Mouse (Mus musculus): ENCODE results near the gene Zfp715. TPM values are rescaled to one million over a fixed set of nuclear protein-coding genes. Genes with fewer than 3 reads are reported as not detected.
"Not testable (repeated sequence)": the region's sequence is repeated elsewhere in the genome, so short reads cannot be mapped to it uniquely, and the experiment has no call there.

The Zfp715 gene
- polyA plus RNA-seq, 1 experiment from 2014 or later = 13.3 TPM

GRCm38 (mm10) chr7:43351154-43351553 is 38.1 kb upstream of the Zfp715 start, which contains the start of gene Siglecf:
Gene Siglecf, plus strand, starts transcription at chr7:43351341.
- no peaks in the 10 kb centered on the region for H3K27me3 ChIP-seq (ENCODE audit: control insufficient read depth, insufficient read depth, low read length)
- no peak for ATAC-seq (ENCODE audit: insufficient number of reproducible peaks, insufficient read depth, low FRiP score, low read depth)
- no peaks in the 10 kb centered on the region for H3K4me1 ChIP-seq (ENCODE audit: control insufficient read depth in 2 of 2, insufficient read depth in 2 of 2, low read length in 2 of 2)
- no peak within 1 kb of the TSS for H3K9ac ChIP-seq (ENCODE audit: low read length)
- 55% methylated on average over 3 of the region's 3 CpGs for WGBS
- H3K4me3 ChIP-seq (ENCODE audit: control insufficient read depth in 1 of 2, insufficient read depth in 1 of 2, low read depth in 1 of 2, low read length in 2 of 2) = no peak within 1 kb of the TSS
- no peaks in the 10 kb centered on the region for H3K36me3 ChIP-seq (ENCODE audit: control insufficient read depth, insufficient read depth, low read length)
- H3K9me3 ChIP-seq (ENCODE audit: control insufficient read depth, low read length) = no peaks in the 10 kb centered on the region
- no peak within 1 kb of the TSS for H3K4me2 ChIP-seq (ENCODE audit: low read length)
- no peak within 1 kb of the TSS for H3K27ac ChIP-seq (replicated peaks in 1 of 2; ENCODE audit: control insufficient read depth in 1 of 2, insufficient read depth in 1 of 2, low read depth in 2 of 2, low read length in 2 of 2)

GRCm38 (mm10) chr7:43349623-43350022 is 36.5 kb upstream of the Zfp715 start:
- H3K36me3 ChIP-seq (ENCODE audit: control insufficient read depth, insufficient read depth, low read length); H3K4me2 ChIP-seq (ENCODE audit: low read length); H3K9me3 ChIP-seq (ENCODE audit: control insufficient read depth, low read length); H3K4me3 ChIP-seq (ENCODE audit: control insufficient read depth in 1 of 2, insufficient read depth in 1 of 2, low read depth in 1 of 2, low read length in 2 of 2); H3K27ac ChIP-seq (replicated peaks in 1 of 2; ENCODE audit: control insufficient read depth in 1 of 2, insufficient read depth in 1 of 2, low read depth in 2 of 2, low read length in 2 of 2); H3K27me3 ChIP-seq (ENCODE audit: control insufficient read depth, insufficient read depth, low read length); H3K4me1 ChIP-seq (ENCODE audit: control insufficient read depth in 2 of 2, insufficient read depth in 2 of 2, low read length in 2 of 2); ATAC-seq (ENCODE audit: insufficient number of reproducible peaks, insufficient read depth, low FRiP score, low read depth); H3K9ac ChIP-seq (ENCODE audit: low read length): not testable (repeated sequence)
- 58% methylated on average over 5 of the region's 5 CpGs for WGBS

GRCm38 (mm10) chr7:43346571-43346970 is 33.5 kb upstream of the Zfp715 start:
- no peak overlapping the region for H3K9ac ChIP-seq (ENCODE audit: low read length)
- H3K27ac ChIP-seq (replicated peaks in 1 of 2; ENCODE audit: control insufficient read depth in 1 of 2, insufficient read depth in 1 of 2, low read depth in 2 of 2, low read length in 2 of 2) = no peak overlapping the region
- no peak for ATAC-seq (ENCODE audit: insufficient number of reproducible peaks, insufficient read depth, low FRiP score, low read depth)
- no peaks in the 10 kb centered on the region for H3K9me3 ChIP-seq (ENCODE audit: control insufficient read depth, low read length)
- no peaks in the 10 kb centered on the region for H3K27me3 ChIP-seq (ENCODE audit: control insufficient read depth, insufficient read depth, low read length)
- no peaks in the 10 kb centered on the region for H3K4me1 ChIP-seq (ENCODE audit: control insufficient read depth in 2 of 2, insufficient read depth in 2 of 2, low read length in 2 of 2)
- 67% methylated on average over 1 of the region's 1 CpGs for WGBS
- H3K36me3 ChIP-seq (ENCODE audit: control insufficient read depth, insufficient read depth, low read length) = no peaks in the 10 kb centered on the region
- H3K4me2 ChIP-seq (ENCODE audit: low read length) = no peak overlapping the region
- no peak overlapping the region for H3K4me3 ChIP-seq (ENCODE audit: control insufficient read depth in 1 of 2, insufficient read depth in 1 of 2, low read depth in 1 of 2, low read length in 2 of 2)

- Histone ChIP-seq H3K36me3 (ENCODE audit: control insufficient read depth, insufficient read depth, low read length) (no peaks in the 10 kb centered on the region), H3K9me3 (ENCODE audit: control insufficient read depth, low read length) (no peaks in the 10 kb centered on the region), H3K27me3 (ENCODE audit: control insufficient read depth, insufficient read depth, low read length) (no peaks in the 10 kb centered on the region), H3K9ac (ENCODE audit: low read length) (no peak overlapping the region), H3K4me1 (ENCODE audit: control insufficient read depth in 2 of 2, insufficient read depth in 2 of 2, low read length in 2 of 2) (no peaks in the 10 kb centered on the region), H3K4me3 (ENCODE audit: control insufficient read depth in 1 of 2, insufficient read depth in 1 of 2, low read depth in 1 of 2, low read length in 2 of 2) (no peak overlapping the region), H3K27ac (replicated peaks in 1 of 2; ENCODE audit: control insufficient read depth in 1 of 2, insufficient read depth in 1 of 2, low read depth in 2 of 2, low read length in 2 of 2) (no peak overlapping the region), H3K4me2 (ENCODE audit: low read length) (no peak overlapping the region)
- ATAC-seq (ENCODE audit: insufficient number of reproducible peaks, insufficient read depth, low FRiP score, low read depth) = no peak
- WGBS = 71% methylated on average over 4 of the region's 4 CpGs
These were observed 33.1 kb upstream of the Zfp715 start for GRCm38 (mm10) chr7:43346148-43346547.

- no peak overlapping the region for H3K9ac ChIP-seq (ENCODE audit: low read length)
- no peak overlapping the region for H3K27ac ChIP-seq (replicated peaks in 1 of 2; ENCODE audit: control insufficient read depth in 1 of 2, insufficient read depth in 1 of 2, low read depth in 2 of 2, low read length in 2 of 2)
- H3K36me3 ChIP-seq (ENCODE audit: control insufficient read depth, insufficient read depth, low read length) = no peaks in the 10 kb centered on the region
- no peaks in the 10 kb centered on the region for H3K9me3 ChIP-seq (ENCODE audit: control insufficient read depth, low read length)
- H3K4me3 ChIP-seq (ENCODE audit: control insufficient read depth in 1 of 2, insufficient read depth in 1 of 2, low read depth in 1 of 2, low read length in 2 of 2) = no peak overlapping the region
- no peaks in the 10 kb centered on the region for H3K4me1 ChIP-seq (ENCODE audit: control insufficient read depth in 2 of 2, insufficient read depth in 2 of 2, low read length in 2 of 2)
- no peak overlapping the region for H3K4me2 ChIP-seq (ENCODE audit: low read length)
- H3K27me3 ChIP-seq (ENCODE audit: control insufficient read depth, insufficient read depth, low read length) = no peaks in the 10 kb centered on the region
- ATAC-seq (ENCODE audit: insufficient number of reproducible peaks, insufficient read depth, low FRiP score, low read depth) = no peak
- WGBS = 62% methylated on average over 4 of the region's 4 CpGs
These were observed 31.4 kb upstream of the Zfp715 start for GRCm38 (mm10) chr7:43344491-43344890.

- no peak overlapping the region for H3K4me3 ChIP-seq (ENCODE audit: control insufficient read depth in 1 of 2, insufficient read depth in 1 of 2, low read depth in 1 of 2, low read length in 2 of 2)
- no peak overlapping the region for H3K4me2 ChIP-seq (ENCODE audit: low read length)
- no peaks in the 10 kb centered on the region for H3K4me1 ChIP-seq (ENCODE audit: control insufficient read depth in 2 of 2, insufficient read depth in 2 of 2, low read length in 2 of 2)
- no peak overlapping the region for H3K9ac ChIP-seq (ENCODE audit: low read length)
- no peak overlapping the region for H3K27ac ChIP-seq (replicated peaks in 1 of 2; ENCODE audit: control insufficient read depth in 1 of 2, insufficient read depth in 1 of 2, low read depth in 2 of 2, low read length in 2 of 2)
- no peaks in the 10 kb centered on the region for H3K36me3 ChIP-seq (ENCODE audit: control insufficient read depth, insufficient read depth, low read length)
- no peaks in the 10 kb centered on the region for H3K27me3 ChIP-seq (ENCODE audit: control insufficient read depth, insufficient read depth, low read length)
- WGBS = 62% methylated on average over 2 of the region's 2 CpGs
- no peaks in the 10 kb centered on the region for H3K9me3 ChIP-seq (ENCODE audit: control insufficient read depth, low read length)
- ATAC-seq (ENCODE audit: insufficient number of reproducible peaks, insufficient read depth, low FRiP score, low read depth) = no peak
These were observed 30.9 kb upstream of the Zfp715 start for GRCm38 (mm10) chr7:43344020-43344419.

GRCm38 (mm10) chr7:43343191-43343590 is 30.1 kb upstream of the Zfp715 start:
- WGBS = 57% methylated on average over 5 of the region's 5 CpGs
- H3K27ac ChIP-seq (replicated peaks in 1 of 2; ENCODE audit: control insufficient read depth in 1 of 2, insufficient read depth in 1 of 2, low read depth in 2 of 2, low read length in 2 of 2) = no peak overlapping the region
- H3K36me3 ChIP-seq (ENCODE audit: control insufficient read depth, insufficient read depth, low read length) = no peaks in the 10 kb centered on the region
- no peaks in the 10 kb centered on the region for H3K27me3 ChIP-seq (ENCODE audit: control insufficient read depth, insufficient read depth, low read length)
- H3K4me1 ChIP-seq (ENCODE audit: control insufficient read depth in 2 of 2, insufficient read depth in 2 of 2, low read length in 2 of 2) = no peaks in the 10 kb centered on the region
- no peak overlapping the region for H3K9ac ChIP-seq (ENCODE audit: low read length)
- H3K9me3 ChIP-seq (ENCODE audit: control insufficient read depth, low read length) = no peaks in the 10 kb centered on the region
- no peak for ATAC-seq (ENCODE audit: insufficient number of reproducible peaks, insufficient read depth, low FRiP score, low read depth)
- no peak overlapping the region for H3K4me2 ChIP-seq (ENCODE audit: low read length)
- no peak overlapping the region for H3K4me3 ChIP-seq (ENCODE audit: control insufficient read depth in 1 of 2, insufficient read depth in 1 of 2, low read depth in 1 of 2, low read length in 2 of 2)

- H3K27me3 ChIP-seq (ENCODE audit: control insufficient read depth, insufficient read depth, low read length) = no peaks in the 10 kb centered on the region
- H3K27ac ChIP-seq (replicated peaks in 1 of 2; ENCODE audit: control insufficient read depth in 1 of 2, insufficient read depth in 1 of 2, low read depth in 2 of 2, low read length in 2 of 2) = no peak overlapping the region
- H3K9me3 ChIP-seq (ENCODE audit: control insufficient read depth, low read length) = no peaks in the 10 kb centered on the region
- no peaks in the 10 kb centered on the region for H3K36me3 ChIP-seq (ENCODE audit: control insufficient read depth, insufficient read depth, low read length)
- H3K4me3 ChIP-seq (ENCODE audit: control insufficient read depth in 1 of 2, insufficient read depth in 1 of 2, low read depth in 1 of 2, low read length in 2 of 2) = no peak overlapping the region
- H3K4me1 ChIP-seq (ENCODE audit: control insufficient read depth in 2 of 2, insufficient read depth in 2 of 2, low read length in 2 of 2) = no peaks in the 10 kb centered on the region
- no peak overlapping the region for H3K4me2 ChIP-seq (ENCODE audit: low read length)
- WGBS = 84% methylated on average over 4 of the region's 4 CpGs
- no peak overlapping the region for H3K9ac ChIP-seq (ENCODE audit: low read length)
- ATAC-seq (ENCODE audit: insufficient number of reproducible peaks, insufficient read depth, low FRiP score, low read depth) = no peak
These were observed 27.7 kb upstream of the Zfp715 start for GRCm38 (mm10) chr7:43340771-43341170.
